Mouse (Mus musculus) spleen, embryonic (tissue): ENCODE data around the gene Gm973.

Experiments used
- CTCF ChIA-PET: fragments of 350-600 bp; sonication (Branson Sonifier 250); formaldehyde crosslinking; loops from one replicate; lab custom pipeline; 2022; lab: Charles Lee

Gene Gm973

DNA sequence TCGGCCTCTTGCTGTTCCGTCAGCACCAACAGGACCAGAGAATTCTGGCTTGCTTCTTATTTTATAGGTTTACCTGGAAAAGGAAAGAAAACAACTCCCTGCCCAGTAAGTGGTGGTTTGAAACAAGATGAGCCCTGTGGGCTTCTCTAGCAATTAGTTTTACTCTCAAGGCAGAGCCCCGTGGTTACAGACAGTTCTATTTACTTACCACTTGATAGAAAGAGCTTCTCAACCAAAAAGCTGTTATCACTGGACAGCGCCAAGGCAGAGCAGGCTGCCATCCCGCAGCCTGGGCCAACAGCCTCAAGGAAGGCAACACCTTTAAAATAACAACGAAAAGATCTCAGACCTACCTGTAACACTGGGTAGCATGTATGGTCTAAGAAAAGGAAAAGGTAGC, 26.2 kb downstream of the Gm973 start:
- CTCF ChIA-PET = no interaction called here

DNA sequence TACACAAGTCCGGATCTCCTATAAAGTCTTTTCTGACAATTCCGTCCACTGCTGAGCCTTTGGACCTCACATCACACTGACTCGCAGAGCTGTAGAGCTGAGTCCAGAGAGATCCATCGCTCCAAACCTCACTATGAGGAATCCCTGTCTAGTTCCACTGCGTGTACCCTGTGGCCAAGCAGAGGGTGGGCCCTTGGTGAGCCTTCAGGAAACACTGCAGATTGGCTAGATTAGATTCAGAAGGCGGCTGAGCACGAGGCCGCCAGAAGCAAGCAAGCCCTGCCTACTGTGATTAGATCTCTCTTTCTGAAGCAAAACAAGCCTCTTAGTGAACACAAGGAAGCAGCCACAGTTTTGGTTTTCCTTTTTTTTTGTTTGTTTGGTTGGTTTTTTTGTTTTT, 27.8 kb downstream of the Gm973 start:
- CTCF ChIA-PET = interaction anchor here (0.7 kb wide), 1 partner anchor 104 kb away, joined by 3 read pairs; no protein-coding TSS in a partner anchor

- CTCF ChIA-PET = no interaction called here
Measured at GRCm38 (mm10) chr1:59548486-59548885, 32.4 kb downstream of the Gm973 start.

GRCm38 (mm10) chr1:59549036-59549675, 33.1 kb downstream of the Gm973 start:
- CTCF ChIA-PET = no interaction called here

DNA sequence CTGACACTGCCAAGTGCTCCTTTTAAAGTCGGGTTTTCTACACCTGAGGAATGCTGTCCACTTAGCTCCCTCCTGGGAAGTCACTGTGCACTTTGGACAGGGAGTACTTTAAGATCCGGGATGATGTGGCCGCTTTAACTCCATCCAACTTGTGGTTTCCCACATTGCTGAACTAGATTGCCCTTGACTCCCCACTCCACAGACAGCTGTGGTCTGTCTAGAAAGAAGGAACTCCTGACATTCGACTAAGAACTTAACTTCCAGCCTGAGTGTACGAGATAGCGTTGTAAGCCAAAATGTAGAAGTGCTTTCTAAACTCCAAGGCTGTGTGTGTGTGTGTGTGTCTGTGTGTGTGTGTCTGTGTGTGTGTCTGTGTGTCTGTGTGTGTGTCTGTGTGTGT, 34.2 kb downstream of the Gm973 start:
- CTCF ChIA-PET = no interaction called here

GRCm38 (mm10) chr1:59550996-59551395, 34.9 kb downstream of the Gm973 start:
- CTCF ChIA-PET = no interaction called here

- CTCF ChIA-PET = no interaction called here
Measured at GRCm38 (mm10) chr1:59553708-59554107, 37.6 kb downstream of the Gm973 start.

DNA sequence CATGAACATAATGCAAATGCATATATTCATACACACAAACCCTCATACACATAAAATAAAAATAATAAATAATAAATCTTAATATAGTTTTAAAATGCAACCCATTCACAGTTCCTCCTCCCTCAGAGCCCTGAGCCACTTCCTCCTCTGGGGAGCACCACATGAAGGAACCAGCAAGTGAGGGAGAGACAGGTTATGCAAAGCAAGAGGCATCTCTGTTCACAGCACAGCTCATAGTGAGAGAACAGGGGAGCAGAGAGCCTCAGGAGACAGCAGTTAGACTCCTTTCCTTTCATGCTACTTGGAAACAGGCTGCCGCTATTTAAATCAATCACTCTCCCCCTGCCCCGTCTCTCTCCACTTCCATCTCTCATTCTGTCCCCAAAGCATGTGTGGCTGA, 47.5 kb downstream of the Gm973 start:
- CTCF ChIA-PET = no interaction called here

- CTCF ChIA-PET = no interaction called here
Measured at GRCm38 (mm10) chr1:59565804-59566203, 49.7 kb downstream of the Gm973 start.

DNA sequence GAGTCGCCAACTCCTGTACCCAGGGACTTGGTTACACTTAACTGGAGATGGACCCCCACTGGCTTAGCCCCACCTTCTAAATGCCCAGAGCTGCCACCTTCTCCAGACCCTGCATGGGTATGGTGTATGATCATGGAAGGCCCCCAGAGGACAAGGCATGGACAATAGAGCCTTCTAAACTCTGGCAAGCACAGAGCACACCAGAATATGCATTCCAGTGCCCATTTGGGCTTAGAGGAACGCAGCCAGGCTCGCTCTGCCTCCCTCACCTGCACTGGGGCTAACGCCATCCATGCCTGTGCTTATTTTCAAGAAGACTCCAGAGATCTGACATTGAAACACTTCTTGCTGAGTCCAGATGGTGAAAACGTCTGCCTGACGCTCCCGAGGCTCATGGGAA, 50.2 kb downstream of the Gm973 start:
- CTCF ChIA-PET = no interaction called here

- CTCF ChIA-PET = no interaction called here
Measured at GRCm38 (mm10) chr1:59566926-59567325, 50.9 kb downstream of the Gm973 start.

DNA sequence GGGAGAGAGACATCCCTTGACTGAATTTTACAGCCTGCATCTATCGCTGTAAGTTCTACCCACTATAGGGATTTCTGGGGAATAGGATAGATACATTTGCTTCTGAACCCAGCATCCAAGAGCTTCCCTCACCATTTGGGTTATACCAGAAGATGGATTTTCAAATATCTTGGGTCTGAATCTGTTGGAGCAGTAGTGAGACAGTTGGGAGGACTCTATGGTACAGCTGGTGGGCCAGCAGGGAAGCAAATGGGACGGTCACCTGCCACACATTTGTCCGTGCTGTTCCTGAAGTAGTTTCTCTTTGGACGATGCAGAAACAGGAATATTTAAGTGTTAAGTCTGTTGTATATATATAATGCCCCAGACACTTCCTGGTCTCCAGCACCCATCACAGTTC, 51.5 kb downstream of the Gm973 start:
- CTCF ChIA-PET = no interaction called here

- CTCF ChIA-PET = no interaction called here
Measured at GRCm38 (mm10) chr1:59568283-59568682, 52.2 kb downstream of the Gm973 start.

GRCm38 (mm10) chr1:59569301-59569700, 53.2 kb downstream of the Gm973 start:
- CTCF ChIA-PET = no interaction called here

- CTCF ChIA-PET = interaction anchor here (0.6 kb wide), 1 partner anchor 1585 kb away, joined by 3 read pairs; no protein-coding TSS in a partner anchor
Measured at GRCm38 (mm10) chr1:59570767-59571166, 54.7 kb downstream of the Gm973 start.

DNA sequence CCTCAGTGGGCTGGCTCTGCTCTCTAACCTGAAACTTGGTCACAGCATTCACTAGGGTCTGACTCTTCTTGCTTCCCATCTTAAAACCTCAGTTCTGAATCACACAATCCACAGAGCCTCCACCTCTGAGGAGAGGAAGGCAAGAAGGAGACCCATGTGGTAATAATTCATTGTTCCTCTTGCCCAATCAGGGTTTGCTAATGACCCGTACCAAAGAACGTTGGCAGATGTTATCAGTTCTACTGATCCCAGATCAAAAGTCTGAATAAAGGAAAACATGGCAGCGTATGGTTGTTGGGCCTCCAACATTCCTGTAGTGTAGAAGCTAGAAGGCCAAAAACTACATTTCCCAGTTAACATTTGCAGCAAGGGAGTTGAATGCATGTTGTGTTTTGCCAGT, 55.4 kb downstream of the Gm973 start:
- CTCF ChIA-PET = no interaction called here

GRCm38 (mm10) chr1:59573843-59574242, 57.8 kb downstream of the Gm973 start:
- CTCF ChIA-PET = no interaction called here

- CTCF ChIA-PET = no interaction called here
Measured at GRCm38 (mm10) chr1:59574262-59575187, 58.5 kb downstream of the Gm973 start.

- CTCF ChIA-PET = no interaction called here
Measured at GRCm38 (mm10) chr1:59578770-59579169, 62.7 kb downstream of the Gm973 start.

- CTCF ChIA-PET = no interaction called here
Measured at GRCm38 (mm10) chr1:59579327-59579726, 63.3 kb downstream of the Gm973 start.

GRCm38 (mm10) chr1:59580131-59580751, 64.2 kb downstream of the Gm973 start:
- CTCF ChIA-PET = no interaction called here

GRCm38 (mm10) chr1:59580880-59581279, 64.8 kb downstream of the Gm973 start:
- CTCF ChIA-PET = no interaction called here
